Comparison of ENCODE assay signal across 9 mouse cellular contexts in the genomic region with DNA sequence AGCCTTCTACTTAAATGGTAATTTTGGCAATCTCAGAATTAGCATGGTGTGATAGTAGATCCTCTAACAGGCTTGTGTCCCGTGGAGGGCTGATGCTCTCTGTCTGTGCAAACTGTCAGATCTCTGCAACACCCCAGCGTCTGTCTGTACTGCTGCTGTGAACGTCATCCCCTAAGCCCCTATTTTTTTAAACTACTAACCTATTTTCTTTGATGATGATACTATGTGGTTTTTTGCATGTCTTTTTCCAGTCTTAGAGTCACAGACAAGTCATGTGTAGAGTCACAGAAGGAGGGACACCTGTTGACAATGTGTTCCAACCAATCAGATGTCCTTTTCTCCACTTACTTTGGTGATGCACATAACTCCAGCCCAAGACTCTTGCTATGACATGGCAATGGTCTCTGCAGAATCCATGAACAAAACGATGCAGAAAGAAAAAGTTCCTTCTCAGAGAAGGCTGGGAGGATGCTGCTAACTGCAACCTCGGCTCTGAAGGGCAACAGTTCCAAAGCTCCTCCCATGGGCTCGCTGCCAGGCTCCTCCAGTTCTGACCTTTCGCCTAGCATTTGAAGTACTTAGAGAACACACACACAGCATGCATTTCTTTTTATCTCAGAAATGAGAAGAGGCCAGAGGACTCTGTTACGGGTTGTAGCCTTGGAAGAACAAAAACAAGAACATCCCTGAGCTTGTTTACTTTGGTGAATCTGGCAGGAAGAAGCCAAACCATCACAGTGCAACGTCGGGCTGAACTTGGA. TPM values are rescaled to one million over a fixed set of nuclear protein-coding genes. Genes with fewer than 3 reads are reported as not detected.
A peak's percentile ranks its signal among the peaks of the same experiment; 100 is the strongest.
DNase-seq lines count a peak whose midpoint lies in the region; ATAC-seq lines count a peak whose summit lies in the region.
"Had no signal": no experiment of that assay in that cellular context is flagged by ENCODE, and none has a peak within 500 bp of the region (broad histone marks: within the 10 kb centered on the region; RNA-seq: fewer than 3 reads in every experiment).

No protein-coding gene starts in this region.

- no peak overlapping the region for H3K4me3 ChIP-seq in embryonic facial prominence, embryonic 14.5 days (ENCODE audit: low read depth, low read length)
- no peak overlapping the region for H3K4me3 ChIP-seq in embryonic facial prominence, embryonic 10.5 days
- no peak overlapping the region for H3K4me3 ChIP-seq in heart, embryonic 12.5 days
- no peak overlapping the region for H3K4me3 ChIP-seq in stomach, embryonic 15.5 days (replicated peaks)
- H3K4me3 ChIP-seq: hindbrain, embryonic 15.5 days had no signal

- no peak for ATAC-seq in embryonic facial prominence, embryonic 14.5 days (ENCODE audit: low read depth)
- ATAC-seq in heart, embryonic 12.5 days (ENCODE audit: insufficient number of reproducible peaks, low FRiP score): no peak; the same call in 1 of the 2 replicates
- no peak; the same call in 1 of the 2 replicates for ATAC-seq in stomach, embryonic 15.5 days (ENCODE audit: insufficient read depth, low FRiP score, low read depth)

- no peaks in the 10 kb centered on the region for H3K27me3 ChIP-seq in embryonic facial prominence, embryonic 14.5 days (replicated peaks; ENCODE audit: control insufficient read depth, insufficient read depth, low read length)
- H3K27me3 ChIP-seq in embryonic facial prominence, embryonic 10.5 days (replicated peaks; ENCODE audit: low read depth, poor library complexity, severe bottlenecking): no peaks in the 10 kb centered on the region
- H3K27me3 ChIP-seq in heart, embryonic 12.5 days (replicated peaks): no peaks in the 10 kb centered on the region
- H3K27me3 ChIP-seq in stomach, embryonic 15.5 days (replicated peaks): no peaks in the 10 kb centered on the region
- H3K27me3 ChIP-seq: hindbrain, embryonic 15.5 days had no signal

- H3K27ac ChIP-seq in embryonic facial prominence, embryonic 14.5 days (replicated peaks; ENCODE audit: low read depth, low read length): no peak overlapping the region
- no peak overlapping the region for H3K27ac ChIP-seq in embryonic facial prominence, embryonic 10.5 days (replicated peaks)
- H3K27ac ChIP-seq in heart, embryonic 12.5 days (ENCODE audit: poor library complexity, severe bottlenecking): peak overlapping the region; percentile 77
- 0 out of 2 replicates have a peak overlapping the region, but pooled peaks have one; percentile 45 for H3K27ac ChIP-seq in stomach, embryonic 15.5 days
- H3K27ac ChIP-seq: hindbrain, embryonic 15.5 days had no signal

- 56% methylated on average over 10 of the region's 10 CpGs for WGBS in embryonic facial prominence, embryonic 14.5 days
- WGBS in embryonic facial prominence, embryonic 10.5 days: 76% methylated on average over 10 of the region's 10 CpGs
- 24% methylated on average over 10 of the region's 10 CpGs for WGBS in heart, embryonic 12.5 days
- WGBS in stomach, embryonic 15.5 days: 41% methylated on average over 10 of the region's 10 CpGs

- H3K4me2 ChIP-seq in embryonic facial prominence, embryonic 14.5 days (ENCODE audit: low read depth, low read length): no peak overlapping the region
- H3K4me2 ChIP-seq in heart, embryonic 12.5 days: peak overlapping the region; percentile 33
- no peak overlapping the region for H3K4me2 ChIP-seq in stomach, embryonic 15.5 days
- H3K4me2 ChIP-seq: hindbrain, embryonic 15.5 days had no signal

- H3K4me1 ChIP-seq in embryonic facial prominence, embryonic 14.5 days (ENCODE audit: control insufficient read depth, insufficient read depth, low read length): no peaks in the 10 kb centered on the region; the same call in 1 of the 2 replicates
- H3K4me1 ChIP-seq in embryonic facial prominence, embryonic 10.5 days: peaks cover 7% of the 10 kb centered on the region
- H3K4me1 ChIP-seq in heart, embryonic 12.5 days (replicated peaks): peaks cover 28% of the 10 kb centered on the region
- no peaks in the 10 kb centered on the region for H3K4me1 ChIP-seq in stomach, embryonic 15.5 days
- H3K4me1 ChIP-seq: hindbrain, embryonic 15.5 days had no signal

- peaks cover 30% of the 10 kb centered on the region for H3K36me3 ChIP-seq in embryonic facial prominence, embryonic 14.5 days (ENCODE audit: control insufficient read depth, insufficient read depth, low read length)
- peaks cover 25% of the 10 kb centered on the region for H3K36me3 ChIP-seq in embryonic facial prominence, embryonic 10.5 days (replicated peaks)
- H3K36me3 ChIP-seq in heart, embryonic 12.5 days: 0 out of 2 replicates have a peak, but pooled peaks cover 3% of the 10 kb centered on the region
- H3K36me3 ChIP-seq in stomach, embryonic 15.5 days: no peaks in the 10 kb centered on the region

- H3K9ac ChIP-seq in embryonic facial prominence, embryonic 14.5 days (ENCODE audit: low read depth, low read length): no peak overlapping the region
- no peak overlapping the region for H3K9ac ChIP-seq in heart, embryonic 12.5 days
- no peak overlapping the region for H3K9ac ChIP-seq in stomach, embryonic 15.5 days
- H3K9ac ChIP-seq: hindbrain, embryonic 15.5 days had no signal

- no peaks in the 10 kb centered on the region for H3K9me3 ChIP-seq in embryonic facial prominence, embryonic 14.5 days (ENCODE audit: control insufficient read depth, low read length)
- 0 out of 2 replicates have a peak, but pooled peaks cover 4% of the 10 kb centered on the region for H3K9me3 ChIP-seq in embryonic facial prominence, embryonic 10.5 days
- H3K9me3 ChIP-seq in heart, embryonic 12.5 days (replicated peaks): no peaks in the 10 kb centered on the region; the same call in 1 of the 2 replicates
- H3K9me3 ChIP-seq in stomach, embryonic 15.5 days: no peaks in the 10 kb centered on the region
- H3K9me3 ChIP-seq: hindbrain, embryonic 15.5 days had no signal

- DNase-seq in embryonic facial prominence, embryonic 14.5 days (ENCODE audit: low spot score): peak; percentile 37
- DNase-seq in embryonic facial prominence, embryonic 10.5 days (ENCODE audit: low spot score): no peak
- peak; percentile 85 for DNase-seq in kidney, postnatal 14 days
- DNase-seq in layer of hippocampus, postnatal 25 days (ENCODE audit: extremely low spot score in 1 of 2, low spot score in 1 of 2): no peak
- no peak for DNase-seq in layer of hippocampus, adult 11-12 months (ENCODE audit: low spot score)
- no peak for DNase-seq in embryo, embryonic 10.5 days (ENCODE audit: low spot score)

RNA-seq across cellular contexts. Expression of gene Eif4e3, which starts 23.0 kb away (rescaled TPM):
- polyA plus RNA-seq in embryonic facial prominence, embryonic 14.5 days (2014; fragmentation: Nextera tagmentation; extraction: Ambion mirVana): 11.2 and 12.1 TPM in 2 replicates
- polyA plus RNA-seq in embryonic facial prominence, embryonic 10.5 days (2016; fragmentation: Nextera tagmentation; extraction: Ambion mirVana): 14.2 and 16.5 TPM in 2 replicates
- polyA plus RNA-seq in heart, embryonic 12.5 days (2016; fragmentation: Nextera tagmentation; extraction: Ambion mirVana): 5.6 and 5.7 TPM in 2 replicates
- 10.0 and 11.9 TPM in 2 replicates for polyA plus RNA-seq in stomach, embryonic 15.5 days (2015; fragmentation: Nextera tagmentation; extraction: Ambion mirVana)
- 10 to 100 TPM; 21.0 to 21.5 TPM for total RNA-seq in layer of hippocampus, postnatal 25 days (2021)

RNA-seq across cellular contexts. Expression of gene Gm20696, which starts 23.0 kb away (rescaled TPM):
- polyA plus RNA-seq in embryonic facial prominence, embryonic 14.5 days (2014; fragmentation: Nextera tagmentation; extraction: Ambion mirVana): 2.6 and 3.0 TPM in 2 replicates
- 3.1 and 4.5 TPM in 2 replicates for polyA plus RNA-seq in embryonic facial prominence, embryonic 10.5 days (2016; fragmentation: Nextera tagmentation; extraction: Ambion mirVana)
- polyA plus RNA-seq in heart, embryonic 12.5 days (2016; fragmentation: Nextera tagmentation; extraction: Ambion mirVana): 2.6 and 2.7 TPM in 2 replicates
- 3.6 and 4.6 TPM in 2 replicates for polyA plus RNA-seq in stomach, embryonic 15.5 days (2015; fragmentation: Nextera tagmentation; extraction: Ambion mirVana)
- total RNA-seq in layer of hippocampus, postnatal 25 days (2021): 1 to 10 TPM; 6.5 to 7.8 TPM

RNA-seq across cellular contexts. Expression of gene Gpr27, which starts 48.9 kb away (rescaled TPM):
- 7.9 TPM in 2 replicates for polyA plus RNA-seq in embryonic facial prominence, embryonic 14.5 days (2014; fragmentation: Nextera tagmentation; extraction: Ambion mirVana)
- polyA plus RNA-seq in embryonic facial prominence, embryonic 10.5 days (2016; fragmentation: Nextera tagmentation; extraction: Ambion mirVana): 1.5 and 2.1 TPM in 2 replicates
- polyA plus RNA-seq in heart, embryonic 12.5 days (2016; fragmentation: Nextera tagmentation; extraction: Ambion mirVana): 1.3 and 1.6 TPM in 2 replicates
- 2.8 and 3.1 TPM in 2 replicates for polyA plus RNA-seq in stomach, embryonic 15.5 days (2015; fragmentation: Nextera tagmentation; extraction: Ambion mirVana)
- 10 to 100 TPM; 56.9 to 58.8 TPM for total RNA-seq in layer of hippocampus, postnatal 25 days (2021)

Comparison
In these comparisons a context has a peak if more than half of its experiments do, and no peak if none do; other contexts are left out.
1. DNase-seq: peak in embryonic facial prominence, embryonic 14.5 days (single experiment) and kidney, postnatal 14 days (single experiment); none in embryonic facial prominence, embryonic 10.5 days (single experiment), layer of hippocampus, postnatal 25 days (0 of 2), layer of hippocampus, adult 11-12 months (single experiment) and embryo, embryonic 10.5 days (single experiment).
2. H3K27ac ChIP-seq: peak in heart, embryonic 12.5 days (single experiment) and stomach, embryonic 15.5 days (single experiment); none in embryonic facial prominence, embryonic 14.5 days (single experiment) and embryonic facial prominence, embryonic 10.5 days (single experiment).